Mouse (Mus musculus): ENCODE measurements around the gene Ppp2r1b.
"Not testable (repeated sequence)": the region's sequence is repeated elsewhere in the genome, so short reads cannot be mapped to it uniquely, and the experiment has no call there.

Ppp2r1b gene

DNA sequence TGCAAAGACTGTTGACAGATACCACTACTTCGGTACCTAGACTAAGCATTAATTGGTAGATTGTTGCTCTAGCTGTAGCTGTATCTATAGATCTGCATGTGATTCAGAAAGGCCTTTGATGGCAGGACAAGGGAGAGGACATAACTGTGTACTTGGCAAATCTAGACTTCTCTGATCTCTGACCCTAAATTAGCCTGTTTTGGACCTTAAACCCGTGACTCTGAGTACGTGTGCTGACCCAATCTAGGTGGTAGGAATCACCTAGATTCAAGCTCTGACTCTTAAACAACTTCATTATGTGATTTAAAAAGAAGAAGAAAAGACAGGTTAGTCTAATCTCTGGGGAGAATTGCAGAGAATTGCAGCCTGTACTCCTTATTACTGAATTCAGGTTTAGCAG, at the start of gene Ppp2r1b:
Ppp2r1b (plus strand) TSS at position 221 of the 400 bp plus-strand sequence.
- DNase-seq (ENCODE audit: low spot score in 2 of 2): no peak

DNA sequence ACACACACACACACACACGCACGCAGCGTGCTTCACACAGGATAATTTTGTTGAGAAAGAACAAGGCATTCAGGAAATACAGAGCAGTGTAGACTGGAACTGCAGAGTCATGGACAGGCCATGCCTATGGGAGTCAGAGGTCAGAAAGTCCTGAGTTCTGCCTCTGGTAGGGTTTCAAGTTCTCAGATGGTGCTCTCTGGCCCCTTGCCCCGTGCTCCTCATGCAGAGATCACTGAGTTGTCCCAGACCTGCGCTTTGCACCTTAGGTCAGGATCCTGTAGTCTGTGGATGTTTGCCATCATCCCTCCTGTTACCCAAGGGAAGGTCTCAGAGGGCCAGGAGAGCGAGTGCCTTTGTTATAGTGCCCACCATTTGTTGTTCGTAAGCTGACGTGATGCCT, 48.3 kb upstream of the Ppp2r1b start:
- DNase-seq (ENCODE audit: low spot score in 2 of 2): no peak

DNA sequence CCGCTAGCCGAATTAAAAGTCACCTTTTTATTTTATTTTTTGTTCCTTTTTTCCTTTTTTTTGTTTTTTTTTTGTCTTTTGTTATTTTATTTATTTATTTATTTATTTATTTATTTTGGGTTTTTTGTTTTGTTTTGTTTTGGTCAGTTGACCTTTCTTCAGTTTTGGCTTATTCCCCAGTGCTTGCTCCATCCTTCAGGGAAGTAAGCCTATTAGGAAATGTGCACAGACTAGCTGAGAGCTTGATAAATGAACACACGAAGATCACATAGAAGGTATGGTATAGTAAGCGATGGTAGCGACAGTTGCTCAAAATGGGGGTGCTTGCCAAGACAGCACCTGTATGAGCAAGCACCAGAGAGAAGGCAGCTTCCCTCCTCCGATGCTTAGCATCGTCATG, 47.5 kb upstream of the Ppp2r1b start:
- DNase-seq (ENCODE audit: low spot score in 2 of 2): no peak

DNA sequence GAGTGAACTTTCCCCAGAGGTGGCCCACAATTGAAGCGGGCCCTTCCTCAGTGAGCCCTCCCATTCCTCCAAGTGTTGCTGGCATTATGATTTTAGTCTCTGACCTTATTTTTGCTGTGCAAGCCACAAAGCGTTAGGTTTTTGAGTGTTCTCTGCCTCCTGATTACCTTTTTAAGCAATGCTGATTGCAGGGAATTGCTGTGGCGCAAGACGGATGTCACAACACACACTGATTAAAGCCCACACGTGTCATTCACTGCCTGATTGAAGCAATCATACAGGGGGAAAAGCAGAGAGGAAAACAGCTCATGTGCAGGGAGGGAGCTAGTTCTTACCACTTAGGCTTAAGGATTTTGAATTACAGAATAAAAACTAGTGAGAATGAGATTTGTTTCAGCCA, 46.7 kb upstream of the Ppp2r1b start:
- no peak for DNase-seq (ENCODE audit: low spot score in 2 of 2)

DNA sequence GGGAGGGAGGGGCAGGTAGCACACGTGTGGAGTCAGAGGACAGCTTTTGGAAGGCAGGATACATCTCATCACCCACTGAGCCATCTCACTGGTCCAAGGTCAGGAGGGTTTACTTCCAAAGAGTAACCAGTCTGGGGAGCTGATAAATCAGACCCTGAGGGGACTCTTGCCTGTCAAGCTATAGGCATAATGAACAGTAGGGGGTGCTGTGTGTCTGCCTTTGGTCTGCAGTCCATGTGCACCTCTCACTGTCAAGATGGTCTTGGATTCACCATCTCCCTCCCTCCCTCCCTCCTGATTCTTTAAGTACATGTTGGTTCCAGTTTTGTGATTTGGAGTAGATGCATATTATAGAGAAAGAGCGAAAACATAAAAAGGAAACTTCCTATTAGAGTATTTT, 44.1 kb upstream of the Ppp2r1b start:
- DNase-seq (ENCODE audit: low spot score in 2 of 2): peak in 1 of 2 experiments; percentile 43

DNA sequence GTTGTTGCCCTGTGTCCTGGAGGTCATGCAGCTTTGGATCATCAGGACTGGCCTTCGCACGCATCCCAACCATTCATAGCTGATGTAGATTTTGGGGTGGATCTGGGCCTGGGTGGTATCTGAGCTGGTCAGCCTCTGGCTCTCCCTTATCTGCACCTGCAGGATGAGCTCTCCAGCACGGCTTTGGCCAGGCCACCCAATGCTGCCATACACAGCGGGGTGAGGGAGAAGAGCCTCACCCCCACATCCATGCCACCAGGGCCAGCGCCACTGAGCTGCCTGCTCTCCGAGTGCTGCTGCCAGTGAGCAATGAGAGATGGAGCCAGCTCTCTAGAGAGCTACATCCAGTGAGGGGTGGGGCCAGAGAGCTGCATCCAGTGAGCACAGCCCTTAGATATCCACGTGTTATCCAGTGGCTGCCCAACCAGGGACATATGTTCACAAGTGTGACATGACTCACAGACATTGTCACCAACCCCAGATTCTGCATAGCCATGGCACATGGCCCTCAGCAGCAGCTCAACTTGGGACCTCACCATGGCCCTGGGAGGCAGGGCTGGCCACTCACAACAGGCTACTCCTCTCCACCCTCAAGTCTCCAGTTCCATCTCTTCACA, 41.9 kb upstream of the Ppp2r1b start:
- no peak for DNase-seq (ENCODE audit: low spot score in 2 of 2)

DNA sequence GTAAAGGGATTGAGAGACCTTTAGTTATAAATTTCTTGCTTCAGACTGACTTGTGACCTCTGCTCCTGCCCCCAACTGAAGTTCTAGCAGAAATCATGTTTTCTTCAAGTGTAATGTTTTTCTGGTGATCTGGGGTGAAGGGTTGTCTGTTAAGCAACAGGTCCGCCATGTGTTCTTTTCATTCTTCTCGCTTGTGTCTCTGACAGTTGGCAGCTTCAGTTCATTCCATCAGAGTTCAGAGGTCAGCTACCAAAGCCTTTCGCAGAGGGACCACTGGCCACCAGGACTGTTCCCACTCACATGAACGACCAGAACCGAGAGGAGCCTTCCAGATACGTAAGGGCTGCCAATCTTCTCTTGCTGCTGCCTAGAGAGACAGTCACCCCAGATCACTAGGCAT, 36.6 kb upstream of the Ppp2r1b start:
- DNase-seq (ENCODE audit: low spot score in 2 of 2): no peak

DNA sequence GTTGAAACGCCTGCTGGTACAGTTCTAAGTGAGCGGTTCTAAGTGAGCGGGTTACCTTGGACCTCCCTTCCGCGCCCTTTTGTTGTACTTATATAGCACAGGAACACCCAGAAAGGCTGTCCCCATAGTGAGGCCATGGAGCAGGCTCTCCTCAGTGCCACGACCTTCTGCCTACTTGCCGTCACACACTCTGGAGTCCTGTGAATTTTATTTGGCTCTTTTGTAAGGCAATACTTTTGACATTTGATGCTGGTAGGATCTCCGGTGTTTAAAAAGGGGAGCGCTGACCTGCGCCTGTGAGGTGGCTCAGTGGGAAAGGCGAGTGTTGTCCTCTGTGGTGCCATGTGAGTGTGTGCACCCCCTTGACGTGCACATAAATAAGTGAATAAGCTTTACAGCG, 36.0 kb upstream of the Ppp2r1b start:
- DNase-seq (ENCODE audit: low spot score in 2 of 2): no peak

DNA sequence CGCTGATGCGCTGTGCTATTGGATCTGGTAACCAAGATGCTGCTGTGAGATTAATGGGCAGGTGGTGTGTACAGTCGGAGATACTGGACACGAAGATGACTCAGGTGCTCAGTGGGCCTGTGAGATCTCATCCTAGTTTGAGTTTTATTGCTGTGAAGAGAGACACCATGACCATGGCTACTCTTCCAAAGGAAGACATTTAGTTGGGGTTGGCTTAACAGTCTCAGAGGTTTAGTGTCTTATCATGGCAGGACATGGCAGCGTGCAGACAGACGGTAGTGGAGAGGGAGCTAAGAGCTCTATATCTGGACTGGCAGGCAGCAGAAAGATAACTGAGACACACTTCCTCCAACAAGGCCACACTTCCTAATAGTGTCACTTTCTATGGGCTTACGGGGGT, 33.9 kb upstream of the Ppp2r1b start:
- DNase-seq (ENCODE audit: low spot score in 2 of 2): no peak

DNA sequence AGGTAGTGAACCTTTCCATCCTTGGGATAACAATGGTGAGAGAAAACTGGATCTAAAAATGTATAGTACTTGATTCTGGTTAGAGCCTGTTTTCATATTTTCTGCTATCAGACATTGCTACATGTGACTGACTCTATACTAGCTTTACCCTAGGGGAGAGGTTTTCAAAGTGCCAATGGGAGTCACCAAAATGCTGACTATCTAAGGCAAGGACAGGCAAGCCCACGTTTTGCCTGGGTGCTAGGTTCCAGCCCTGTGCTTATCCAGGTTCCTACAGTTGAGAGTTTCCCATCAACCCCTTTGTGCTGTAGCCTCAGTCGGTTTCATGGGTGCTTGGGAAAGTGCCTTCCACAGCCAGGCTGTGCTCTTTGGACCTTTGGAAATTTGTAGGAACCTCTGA, 33.4 kb upstream of the Ppp2r1b start:
- no peak for DNase-seq (ENCODE audit: low spot score in 2 of 2)

DNA sequence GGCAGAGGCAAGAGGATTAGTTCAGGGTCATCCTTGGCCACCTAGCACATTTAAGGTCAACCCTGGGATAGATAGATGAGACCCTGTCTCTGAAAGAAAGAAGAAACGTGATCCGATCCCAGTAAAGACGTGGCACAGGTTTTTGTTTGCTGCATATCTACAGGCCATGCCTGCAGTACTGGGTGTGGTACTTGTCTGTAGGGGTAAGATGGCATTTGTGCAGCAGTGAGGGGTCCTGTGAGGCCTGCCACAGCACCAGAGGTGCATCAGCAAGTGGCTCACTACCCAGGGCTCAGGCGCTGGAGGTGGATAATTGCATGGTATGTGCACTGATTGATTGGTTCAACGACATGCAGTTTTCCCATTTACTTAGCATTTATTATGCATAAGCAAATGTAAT, 31.3 kb upstream of the Ppp2r1b start:
- no peak for DNase-seq (ENCODE audit: low spot score in 2 of 2)

DNA sequence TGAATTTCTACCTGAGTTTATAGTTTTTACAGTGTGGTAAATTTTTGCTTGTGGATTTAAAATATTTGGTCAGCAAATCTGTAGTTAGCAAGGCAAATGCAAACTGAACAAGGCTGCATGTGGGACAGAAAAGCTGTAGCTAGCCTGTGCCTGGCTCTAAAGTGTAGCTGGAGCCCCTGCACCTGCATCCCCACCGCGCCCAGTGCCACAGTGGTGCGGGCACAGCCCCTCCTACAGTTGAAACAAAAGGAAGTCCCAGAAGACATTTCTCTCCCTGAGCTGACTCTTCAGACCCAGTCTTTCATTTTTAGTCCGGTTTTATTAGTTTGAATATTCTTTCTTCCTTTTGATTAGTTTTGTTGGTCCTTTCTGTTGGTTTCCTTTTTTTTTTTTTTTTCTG, 29.4 kb upstream of the Ppp2r1b start:
- DNase-seq (ENCODE audit: low spot score in 2 of 2): no peak

DNA sequence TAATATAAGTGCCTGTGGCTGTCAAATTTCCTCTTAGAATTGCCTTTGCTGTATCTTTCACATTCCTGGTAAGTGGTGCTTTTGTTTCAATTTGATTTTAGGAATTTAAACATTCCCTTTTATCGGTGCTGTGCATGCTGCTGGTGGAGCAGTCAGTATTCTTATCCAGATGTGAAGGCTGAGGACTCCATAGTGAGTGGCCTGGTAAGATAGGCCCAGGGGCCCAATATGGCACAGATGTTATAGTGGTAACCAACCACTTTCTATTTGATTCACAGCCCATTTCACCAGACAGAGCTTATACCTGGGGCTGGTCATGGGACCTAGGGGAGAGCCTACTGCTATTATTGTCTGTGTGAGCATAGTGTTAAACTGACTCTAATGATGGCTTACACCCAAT, 28.6 kb upstream of the Ppp2r1b start:
- no peak for DNase-seq (ENCODE audit: low spot score in 2 of 2)

DNA sequence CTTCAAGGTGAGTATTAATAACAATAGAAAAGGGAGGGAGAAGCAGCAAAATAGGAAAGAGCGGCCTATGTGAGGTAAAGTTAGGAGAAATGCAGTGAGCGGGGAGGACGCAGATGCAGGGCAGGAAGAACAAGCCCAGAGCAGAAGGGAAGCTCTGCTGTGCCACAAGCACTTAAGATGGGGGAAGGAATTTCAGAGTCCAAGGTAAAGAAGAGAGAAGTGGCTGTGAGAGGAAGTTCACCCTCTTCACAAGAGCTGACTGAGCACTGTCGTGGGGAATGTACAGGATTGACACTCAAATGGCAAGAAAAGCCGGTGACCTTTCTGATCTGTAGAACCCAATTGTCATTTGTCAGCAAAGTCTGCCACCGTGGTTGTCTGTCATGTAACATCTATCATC, 27.1 kb upstream of the Ppp2r1b start:
- no peak for DNase-seq (ENCODE audit: low spot score in 2 of 2)

DNA sequence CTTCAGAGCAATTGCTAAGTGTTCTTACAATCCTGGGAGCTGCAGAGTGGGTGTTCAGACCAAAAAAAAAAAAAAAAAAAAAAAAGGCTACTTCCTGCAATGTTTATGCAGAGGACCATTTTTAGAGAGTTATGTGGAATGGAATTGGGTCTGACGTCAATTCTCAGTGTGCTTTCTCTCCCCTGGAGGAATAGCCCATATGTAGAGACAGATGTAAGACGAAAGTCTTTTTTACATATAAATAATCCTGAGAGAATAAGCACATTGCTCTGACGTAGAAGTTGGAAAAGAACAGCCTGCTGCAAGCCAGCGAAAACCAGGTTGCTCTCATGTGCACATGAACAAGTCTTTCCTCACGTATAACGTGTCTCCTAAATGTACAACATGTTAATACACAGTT, 25.4 kb upstream of the Ppp2r1b start:
- peak; percentile 32 to 56 for DNase-seq (ENCODE audit: low spot score in 2 of 2)

DNA sequence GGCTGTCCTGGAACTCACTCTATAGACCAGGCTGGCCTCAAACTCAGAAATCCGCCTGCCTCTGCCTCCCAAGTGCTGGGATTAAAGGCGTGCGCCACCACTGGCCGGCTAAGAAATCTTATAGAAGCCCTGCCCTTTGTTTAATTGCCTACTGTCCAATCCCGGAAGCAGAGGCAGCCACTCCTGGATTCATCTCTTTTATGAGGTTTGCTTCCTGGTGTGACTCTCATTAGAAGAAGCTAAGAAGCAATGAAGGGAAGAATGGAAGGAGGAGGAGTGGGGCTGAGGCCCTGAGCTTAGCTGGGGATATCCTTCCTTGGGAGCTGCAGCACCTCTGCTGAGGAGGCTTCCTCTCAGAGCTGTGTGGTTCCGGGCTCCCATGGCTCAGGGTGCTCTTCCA, 23.4 kb upstream of the Ppp2r1b start:
- DNase-seq (ENCODE audit: low spot score in 2 of 2): no peak

DNA sequence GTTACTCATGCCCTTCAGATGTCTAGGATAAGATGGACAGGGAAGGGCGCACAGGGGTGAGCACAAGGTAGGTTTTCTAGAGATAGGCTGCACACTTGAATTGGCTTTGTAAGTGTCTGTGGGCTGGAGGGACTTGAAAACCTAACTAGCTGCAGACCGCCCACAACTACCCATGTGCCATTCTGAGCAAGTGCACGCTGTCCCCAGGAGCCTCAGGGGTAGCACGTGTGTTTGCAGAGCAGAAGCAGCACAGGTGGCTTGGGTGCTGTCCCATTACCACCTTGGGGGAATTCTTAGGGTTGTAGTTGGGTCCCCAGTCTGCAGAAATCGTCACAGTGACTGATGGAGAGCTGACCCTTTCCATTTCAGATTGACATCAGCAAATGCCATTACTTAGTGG, 22.9 kb upstream of the Ppp2r1b start:
- DNase-seq (ENCODE audit: low spot score in 2 of 2): no peak

DNA sequence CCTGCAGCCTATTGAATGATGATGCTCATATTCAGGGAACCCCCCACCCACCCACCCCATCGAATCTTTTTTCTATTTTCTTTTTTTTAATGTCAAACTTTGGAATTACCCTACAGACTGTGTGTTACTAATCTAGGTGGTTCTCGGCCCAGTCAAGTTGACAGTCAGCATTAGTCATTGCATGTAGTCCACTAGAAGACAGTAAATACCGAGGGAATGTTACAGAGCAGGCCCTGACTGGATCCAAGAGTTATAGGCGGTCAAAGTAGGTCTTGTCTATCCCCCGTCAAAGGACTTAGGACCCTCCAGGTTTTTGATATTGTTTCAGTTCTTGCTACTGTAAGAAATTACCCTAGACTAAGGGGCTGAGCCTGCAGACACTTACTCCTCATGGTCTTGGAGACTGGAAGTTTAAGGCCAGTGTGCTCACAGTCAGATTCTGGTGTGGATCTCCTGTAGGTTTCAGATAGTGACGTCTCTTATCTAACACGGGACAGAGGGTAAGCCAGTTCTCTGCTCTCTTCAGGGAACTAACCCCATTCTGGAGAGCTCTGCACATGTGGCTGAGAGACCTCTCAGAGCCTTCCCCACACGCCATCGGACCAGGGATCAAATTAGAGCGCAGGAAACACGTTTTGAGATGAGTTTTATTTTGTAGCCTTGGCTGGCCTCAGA, 21.2 kb upstream of the Ppp2r1b start:
- DNase-seq (ENCODE audit: low spot score in 2 of 2): no peak

DNA sequence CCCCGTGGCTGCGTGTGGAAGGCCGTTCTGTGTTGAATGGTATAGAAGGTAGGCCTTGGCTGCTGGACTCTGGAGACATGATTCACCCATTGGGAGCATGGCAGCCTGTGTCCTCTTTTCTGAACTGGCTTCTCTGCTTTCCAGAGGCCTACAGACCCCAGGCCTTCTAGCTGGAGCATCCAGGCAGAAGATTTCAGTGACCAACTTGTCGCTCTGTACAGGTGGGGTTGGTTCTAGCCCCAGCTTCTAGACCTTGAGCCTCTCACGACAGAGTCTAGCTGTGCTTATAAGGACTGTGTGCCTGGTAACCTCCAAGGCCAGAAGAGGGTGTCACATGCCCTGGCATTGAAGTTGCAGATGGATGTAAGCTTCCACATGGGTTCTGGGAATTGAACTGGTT, 13.6 kb upstream of the Ppp2r1b start:
- DNase-seq (ENCODE audit: low spot score in 2 of 2): no peak

DNA sequence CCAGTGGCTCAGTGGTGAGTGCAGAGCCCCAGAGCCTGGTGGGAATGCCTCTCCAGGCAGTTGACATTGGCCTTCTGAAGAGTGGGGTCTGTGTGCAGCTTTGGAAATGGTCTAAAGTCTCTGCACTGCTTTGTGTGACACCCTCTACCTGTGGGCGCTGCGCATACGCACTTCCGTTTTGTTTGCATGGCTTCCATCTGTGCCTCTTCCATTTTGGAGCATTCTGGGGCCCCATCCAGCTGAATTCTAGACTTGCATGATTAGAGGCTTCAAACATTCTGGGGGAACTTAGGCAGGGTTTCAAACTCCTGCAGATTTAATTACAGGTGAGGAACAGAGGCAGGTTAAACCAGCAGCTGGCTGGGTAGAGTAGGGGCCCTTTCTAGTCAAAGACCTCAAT, 12.9 kb upstream of the Ppp2r1b start:
- peak in 1 of 2 experiments; percentile 41 for DNase-seq (ENCODE audit: low spot score in 2 of 2)

DNA sequence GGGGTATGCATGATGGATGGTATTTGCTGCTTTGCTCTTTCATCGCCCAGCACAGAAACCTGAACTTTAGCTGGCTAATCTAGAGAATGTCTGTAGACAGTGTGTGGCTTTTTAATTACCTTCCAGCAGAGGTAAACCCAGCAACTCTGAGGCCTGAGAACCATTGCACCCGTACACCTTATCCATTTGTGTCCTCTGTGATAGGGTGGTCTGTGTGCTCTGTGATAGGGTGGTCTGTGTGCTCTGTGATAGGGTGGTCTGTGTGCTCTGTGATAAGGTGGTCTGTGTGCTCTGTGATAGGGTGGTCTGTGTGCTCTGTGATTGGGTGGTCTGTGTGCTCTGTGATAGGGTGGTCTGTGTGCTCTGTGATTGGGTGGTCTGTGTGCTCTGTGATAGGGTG, 12.5 kb upstream of the Ppp2r1b start:
- DNase-seq (ENCODE audit: low spot score in 2 of 2): not testable (repeated sequence)

DNA sequence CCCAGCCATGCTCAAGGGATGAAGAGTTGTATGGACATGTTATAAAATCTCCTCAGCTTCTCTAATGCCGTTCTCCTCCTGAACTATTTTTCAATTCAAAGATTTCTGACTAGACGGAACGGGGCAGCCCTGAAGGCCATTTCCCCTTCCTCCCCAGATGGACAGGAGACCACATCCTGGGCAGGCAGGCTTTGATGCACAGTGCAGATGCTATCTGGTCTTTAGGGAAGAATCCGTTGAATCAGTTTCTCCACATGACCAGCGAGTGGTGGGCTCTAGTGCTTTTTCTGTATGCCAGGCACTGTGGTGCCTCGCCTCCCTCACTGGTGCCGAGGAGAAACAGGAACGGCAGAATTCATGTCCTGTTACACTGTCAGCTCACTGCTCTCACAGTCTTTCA, 11.3 kb upstream of the Ppp2r1b start:
- DNase-seq (ENCODE audit: low spot score in 2 of 2): no peak

DNA sequence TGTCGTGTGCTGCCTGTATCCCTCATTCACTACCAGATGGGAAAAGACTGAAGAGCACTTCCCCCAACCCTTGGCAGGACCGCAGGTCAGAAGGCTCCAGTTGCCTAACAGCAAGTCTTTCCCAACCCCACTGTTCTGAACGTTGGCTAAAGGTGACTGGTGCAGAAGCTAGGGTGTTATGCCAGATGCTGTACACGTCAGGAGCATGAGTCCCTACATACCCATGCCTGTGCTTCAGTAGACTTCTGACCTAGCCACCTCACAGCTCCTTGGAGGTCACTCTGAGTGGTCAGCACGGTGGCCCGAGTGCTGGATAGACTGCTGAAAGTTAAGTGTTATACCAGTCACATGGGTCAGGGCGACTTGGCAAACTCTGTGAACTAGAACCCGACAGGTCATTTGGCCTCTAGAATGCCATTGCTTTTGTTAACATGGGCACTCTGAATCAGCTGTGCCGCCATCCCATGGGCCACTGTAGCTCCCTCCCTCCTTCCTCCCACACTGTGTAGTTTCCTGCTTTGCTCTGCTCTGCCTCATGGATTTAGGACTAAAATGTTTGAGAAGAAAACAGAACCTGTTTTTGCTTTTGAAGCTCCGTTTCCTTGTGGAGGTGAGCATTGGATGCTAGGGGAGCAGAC, 9.9 kb upstream of the Ppp2r1b start:
- DNase-seq (ENCODE audit: low spot score in 2 of 2): no peak

All from left cerebral cortex, adult 9 months (tissue).